Mouse (Mus musculus): Measurements from ENCODE around the gene Ccdc114.

Ccdc114 gene

DNA sequence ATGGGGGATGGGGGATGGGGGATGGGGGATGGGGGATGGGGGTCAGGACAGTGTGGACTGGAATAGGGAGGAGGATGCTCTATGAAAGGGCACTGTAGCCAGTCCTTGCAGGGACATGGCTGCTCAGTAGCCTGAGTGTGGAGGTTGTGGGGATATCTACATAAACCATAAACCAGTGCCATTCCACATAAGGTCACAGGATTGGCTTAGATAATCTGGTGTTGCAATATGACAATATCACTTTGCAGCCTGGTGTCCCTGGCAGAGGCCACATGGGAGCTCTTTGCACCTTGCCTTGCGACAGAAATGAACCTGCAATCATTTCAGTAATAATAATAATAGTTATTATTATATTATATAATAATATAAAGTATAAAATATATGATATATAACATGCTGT, 64.5 kb downstream of the Ccdc114 start:
- DNase-seq: no peak

DNA sequence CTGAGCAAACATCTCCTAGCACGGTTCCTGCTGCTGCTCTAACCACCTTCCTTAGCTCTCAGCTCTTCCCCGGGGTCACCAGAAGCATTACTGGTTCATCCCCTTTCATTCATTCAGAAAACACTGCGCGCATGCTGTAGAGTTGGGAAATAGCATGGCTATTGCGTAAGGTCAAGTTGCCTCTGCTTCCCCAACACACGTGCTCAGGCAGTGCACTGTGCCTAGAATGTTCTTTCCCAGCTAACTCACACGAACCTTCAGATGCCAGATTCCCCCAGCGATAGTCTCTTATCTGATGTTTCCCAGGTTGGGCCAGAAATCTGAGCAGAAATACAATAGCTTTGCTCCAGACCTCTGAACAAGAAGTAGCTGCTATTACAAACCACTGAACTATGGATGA, 68.6 kb downstream of the Ccdc114 start:
- no peak for DNase-seq
